ENCODE assay signal across 8 mouse cellular contexts in genomic region chr1:132525832-132526231, GRCm38 (mm10). TPM values are rescaled to one million over a fixed set of nuclear protein-coding genes. Genes with fewer than 3 reads are reported as not detected.
DNase-seq lines count a peak whose midpoint lies in the region; ATAC-seq and TF ChIP-seq lines count a peak whose summit lies in the region.

No protein-coding gene starts in this region.

- no peak for TF ChIP-seq POLR2A in bone marrow macrophage, adult 2 months (IDR thresholded peaks at IDR 0.05; ENCODE audit: borderline replicate concordance, low read depth, low read length)

- H3K27me3 ChIP-seq in heart, embryonic 12.5 days (replicated peaks) = peaks cover 59% of the 10 kb centered on the region
- peaks cover 5% of the 10 kb centered on the region; the same call in 1 of the 2 replicates for H3K27me3 ChIP-seq in embryonic facial prominence, embryonic 13.5 days
- H3K27me3 ChIP-seq in hindbrain, embryonic 14.5 days (ENCODE audit: control insufficient read depth, insufficient read depth, low read length) = no peaks in the 10 kb centered on the region
- peaks cover 4% of the 10 kb centered on the region; the same call in 1 of the 2 replicates for H3K27me3 ChIP-seq in midbrain, embryonic 13.5 days

- intact Hi-C loops in left cerebral cortex, adult 2 months (cut with DNase I) = loop anchor here (1.0 kb wide), 2 partner anchors 68 to 211 kb away; no protein-coding TSS in a partner anchor

- no peak for ATAC-seq in heart, embryonic 12.5 days (ENCODE audit: insufficient number of reproducible peaks, low FRiP score)
- no peak for ATAC-seq in embryonic facial prominence, embryonic 13.5 days (ENCODE audit: insufficient number of reproducible peaks, insufficient read depth, low FRiP score, low TSS enrichment, low read depth)
- peak; percentile 70 for ATAC-seq in hindbrain, embryonic 14.5 days (ENCODE audit: low FRiP score)
- peak; percentile 58 for ATAC-seq in midbrain, embryonic 13.5 days

- peaks cover 4% of the 10 kb centered on the region for H3K4me1 ChIP-seq in heart, embryonic 12.5 days (replicated peaks)
- no peaks in the 10 kb centered on the region for H3K4me1 ChIP-seq in bone marrow macrophage, adult 2 months (ENCODE audit: control insufficient read depth, insufficient read depth, low read length)
- peaks cover 15% of the 10 kb centered on the region for H3K4me1 ChIP-seq in embryonic facial prominence, embryonic 13.5 days
- H3K4me1 ChIP-seq in hindbrain, embryonic 14.5 days (replicated peaks; ENCODE audit: control insufficient read depth, insufficient read depth, low read length) = peaks cover 21% of the 10 kb centered on the region
- H3K4me1 ChIP-seq in midbrain, embryonic 13.5 days (replicated peaks) = peaks cover 35% of the 10 kb centered on the region

- no peak overlapping the region for H3K4me3 ChIP-seq in heart, embryonic 12.5 days
- H3K4me3 ChIP-seq in bone marrow macrophage, adult 2 months (ENCODE audit: insufficient read depth, low read length) = no peak overlapping the region
- H3K4me3 ChIP-seq in embryonic facial prominence, embryonic 13.5 days = no peak overlapping the region
- H3K4me3 ChIP-seq in hindbrain, embryonic 14.5 days (replicated peaks; ENCODE audit: low read length) = no peak overlapping the region
- H3K4me3 ChIP-seq in left cerebral cortex, adult 2 months = no peak overlapping the region
- no peak overlapping the region for H3K4me3 ChIP-seq in midbrain, embryonic 13.5 days (replicated peaks)

- H3K9me3 ChIP-seq in heart, embryonic 12.5 days (replicated peaks) = no peaks in the 10 kb centered on the region
- no peaks in the 10 kb centered on the region for H3K9me3 ChIP-seq in embryonic facial prominence, embryonic 13.5 days
- H3K9me3 ChIP-seq in hindbrain, embryonic 14.5 days (ENCODE audit: control insufficient read depth, low read length) = no peaks in the 10 kb centered on the region
- no peaks in the 10 kb centered on the region for H3K9me3 ChIP-seq in midbrain, embryonic 13.5 days

- H3K36me3 ChIP-seq in heart, embryonic 12.5 days = no peaks in the 10 kb centered on the region
- no peaks in the 10 kb centered on the region for H3K36me3 ChIP-seq in embryonic facial prominence, embryonic 13.5 days
- H3K36me3 ChIP-seq in hindbrain, embryonic 14.5 days (replicated peaks; ENCODE audit: control insufficient read depth, insufficient read depth) = peaks cover 46% of the 10 kb centered on the region
- H3K36me3 ChIP-seq in midbrain, embryonic 13.5 days = peaks cover 60% of the 10 kb centered on the region

- DNase-seq in heart, adult 18-20 months = peak; percentile 40 to 77
- DNase-seq in hindbrain, embryonic 14.5 days (ENCODE audit: low spot score) = peak; percentile 98
- DNase-seq in left cerebral cortex, adult 2 months (ENCODE audit: extremely low spot score in 1 of 2, low spot score in 2 of 2) = peak; percentile 79 to 84
- DNase-seq in right cerebral cortex, postnatal 4 days = peak; percentile 82

- peak; percentile 56 for TF ChIP-seq CTCF in bone marrow macrophage, adult 2 months (IDR thresholded peaks at IDR 0.05; ENCODE audit: low read depth, low read length)
- peak; percentile 93 for TF ChIP-seq CTCF in left cerebral cortex, adult 2 months (IDR thresholded peaks at IDR 0.05)

- no peak overlapping the region for H3K9ac ChIP-seq in heart, embryonic 12.5 days
- peak overlapping the region; percentile 54; the same call in 1 of the 2 replicates for H3K9ac ChIP-seq in embryonic facial prominence, embryonic 13.5 days
- H3K9ac ChIP-seq in hindbrain, embryonic 14.5 days = peak overlapping the region; percentile 41
- peak overlapping the region; percentile 64 for H3K9ac ChIP-seq in midbrain, embryonic 13.5 days (replicated peaks)

- H3K4me2 ChIP-seq in heart, embryonic 12.5 days = no peak overlapping the region
- peak overlapping the region; percentile 26 for H3K4me2 ChIP-seq in embryonic facial prominence, embryonic 13.5 days
- no peak overlapping the region for H3K4me2 ChIP-seq in hindbrain, embryonic 14.5 days (replicated peaks)
- 0 out of 2 replicates have a peak overlapping the region, but pooled peaks have one; percentile 17 for H3K4me2 ChIP-seq in midbrain, embryonic 13.5 days (replicated peaks)

- WGBS in heart, embryonic 12.5 days = 8% methylated on average over 10 of the region's 10 CpGs
- 4% methylated on average over 10 of the region's 10 CpGs for WGBS in embryonic facial prominence, embryonic 13.5 days
- WGBS in hindbrain, embryonic 14.5 days = 3% methylated on average over 10 of the region's 10 CpGs
- WGBS in midbrain, embryonic 13.5 days = 4% methylated on average over 10 of the region's 10 CpGs

- H3K27ac ChIP-seq in heart, embryonic 12.5 days (ENCODE audit: poor library complexity, severe bottlenecking) = no peak overlapping the region
- no peak overlapping the region for H3K27ac ChIP-seq in bone marrow macrophage, adult 2 months (ENCODE audit: insufficient read depth, low read depth, low read length)
- no peak overlapping the region for H3K27ac ChIP-seq in embryonic facial prominence, embryonic 13.5 days
- H3K27ac ChIP-seq in hindbrain, embryonic 14.5 days = peak overlapping the region; percentile 81
- peak overlapping the region; percentile 69 for H3K27ac ChIP-seq in left cerebral cortex, adult 2 months
- peak overlapping the region; percentile 88 for H3K27ac ChIP-seq in midbrain, embryonic 13.5 days

RNA-seq across cellular contexts. Expression of gene Cntn2, which starts 17.2 kb away (rescaled TPM):
- total RNA-seq in heart, adult 18-20 months (2021) = 1 to 10 TPM; 3.1 to 4.0 TPM
- 0.18 and 0.20 TPM in 2 replicates for polyA plus RNA-seq in heart, embryonic 12.5 days (2016; fragmentation: Nextera tagmentation; extraction: Ambion mirVana)
- polyA plus RNA-seq in bone marrow macrophage, adult 2 months (2012; ENCODE audit: insufficient read depth, insufficient read length, missing spikeins) = not detected in 2 replicates
- polyA plus RNA-seq in embryonic facial prominence, embryonic 13.5 days (2015; fragmentation: Nextera tagmentation; extraction: Ambion mirVana) = 2.9 and 4.4 TPM in 2 replicates
- 26.1 and 28.1 TPM in 2 replicates for polyA plus RNA-seq in hindbrain, embryonic 14.5 days (2014; fragmentation: Nextera tagmentation; extraction: Ambion mirVana)
- 10 to 100 TPM; 69.6 to 78.8 TPM for total RNA-seq in left cerebral cortex, adult 2 months (2021)
- polyA plus RNA-seq in midbrain, embryonic 13.5 days (2015; fragmentation: Nextera tagmentation; extraction: Ambion mirVana) = 63.2 and 90.2 TPM in 2 replicates

RNA-seq across cellular contexts. Expression of gene Tmem81, which starts 19.8 kb away (rescaled TPM):
- total RNA-seq in heart, adult 18-20 months (2021) = 1 to 10 TPM; 1.5 TPM
- polyA plus RNA-seq in heart, embryonic 12.5 days (2016; fragmentation: Nextera tagmentation; extraction: Ambion mirVana) = 1.3 TPM in 2 replicates
- polyA plus RNA-seq in bone marrow macrophage, adult 2 months (2012; ENCODE audit: insufficient read depth, insufficient read length, missing spikeins) = 11.9 and 13.0 TPM in 2 replicates
- 1.8 and 2.4 TPM in 2 replicates for polyA plus RNA-seq in embryonic facial prominence, embryonic 13.5 days (2015; fragmentation: Nextera tagmentation; extraction: Ambion mirVana)
- 0.57 and 1.3 TPM in 2 replicates for polyA plus RNA-seq in hindbrain, embryonic 14.5 days (2014; fragmentation: Nextera tagmentation; extraction: Ambion mirVana)
- 1 to 10 TPM; 3.9 to 4.4 TPM for total RNA-seq in left cerebral cortex, adult 2 months (2021)
- polyA plus RNA-seq in midbrain, embryonic 13.5 days (2015; fragmentation: Nextera tagmentation; extraction: Ambion mirVana) = 1.3 TPM in 2 replicates

RNA-seq across cellular contexts. Expression of gene Rbbp5, which starts 48.7 kb away (rescaled TPM):
- 10 to 100 TPM; 25.1 to 27.6 TPM for total RNA-seq in heart, adult 18-20 months (2021)
- 34.2 and 37.8 TPM in 2 replicates for polyA plus RNA-seq in heart, embryonic 12.5 days (2016; fragmentation: Nextera tagmentation; extraction: Ambion mirVana)
- polyA plus RNA-seq in bone marrow macrophage, adult 2 months (2012; ENCODE audit: insufficient read depth, insufficient read length, missing spikeins) = 45.1 and 46.2 TPM in 2 replicates
- 47.2 and 49.6 TPM in 2 replicates for polyA plus RNA-seq in embryonic facial prominence, embryonic 13.5 days (2015; fragmentation: Nextera tagmentation; extraction: Ambion mirVana)
- 40.9 and 47.3 TPM in 2 replicates for polyA plus RNA-seq in hindbrain, embryonic 14.5 days (2014; fragmentation: Nextera tagmentation; extraction: Ambion mirVana)
- total RNA-seq in left cerebral cortex, adult 2 months (2021) = 10 to 100 TPM; 55.1 to 62.5 TPM
- 52.9 and 55.1 TPM in 2 replicates for polyA plus RNA-seq in midbrain, embryonic 13.5 days (2015; fragmentation: Nextera tagmentation; extraction: Ambion mirVana)

Comparison
In these comparisons a context has a peak if more than half of its experiments do, and no peak if none do; other contexts are left out.
1. ATAC-seq: peak in hindbrain, embryonic 14.5 days (single experiment) and midbrain, embryonic 13.5 days (single experiment); none in heart, embryonic 12.5 days (single experiment) and embryonic facial prominence, embryonic 13.5 days (single experiment).
2. H3K27ac ChIP-seq: peak in hindbrain, embryonic 14.5 days (single experiment), left cerebral cortex, adult 2 months (single experiment) and midbrain, embryonic 13.5 days (single experiment); none in heart, embryonic 12.5 days (single experiment), bone marrow macrophage, adult 2 months (single experiment) and embryonic facial prominence, embryonic 13.5 days (single experiment).
3. H3K4me2 ChIP-seq: peak in embryonic facial prominence, embryonic 13.5 days (single experiment) and midbrain, embryonic 13.5 days (single experiment); none in heart, embryonic 12.5 days (single experiment) and hindbrain, embryonic 14.5 days (single experiment).
4. Peak in every context shown above with its lines, with median percentiles within 50 percentile points of each other: DNase-seq.